Mouse (Mus musculus) lung, embryonic 16.5 days (tissue): ENCODE results near the gene Rtl5. TPM values are rescaled to one million over a fixed set of nuclear protein-coding genes. Genes with fewer than 3 reads are reported as not detected.

Source experiments
- ATAC-seq: fragments of 200-750 bp; cut with Nextera tagmentation; 2 replicates; pipeline ENCODE4 v1.8.0; 2017; ENCODE audit warnings: low read depth, mild to moderate bottlenecking, moderate library complexity
- H3K27ac ChIP-seq: fragments of 300-500 bp; sonication (generic); 2 replicates; pipeline ENCODE4 v1.5.1; 2014; ENCODE audit warnings: mild to moderate bottlenecking, control low read depth, low read length
- H3K27me3 ChIP-seq: fragments of 300-500 bp; sonication (generic); 2 replicates; pipeline ENCODE4 v1.6.1; 2014; ENCODE audit warnings: low read depth, low read length, mixed read lengths; ENCODE audit not compliant: control insufficient read depth, insufficient read depth
- H3K36me3 ChIP-seq: fragments of 300-500 bp; sonication (generic); 2 replicates; pipeline ENCODE4 v1.6.1; 2014; ENCODE audit warnings: low read length; ENCODE audit not compliant: control insufficient read depth, insufficient read depth
- H3K4me1 ChIP-seq: fragments of 300-500 bp; sonication (generic); replicated peaks from 2 replicates; pipeline ENCODE4 v1.6.1; 2014; ENCODE audit warnings: low read length, mixed read lengths; ENCODE audit not compliant: control insufficient read depth, insufficient read depth
- H3K4me2 ChIP-seq: fragments of 300-500 bp; sonication (generic); 2 replicates; pipeline ENCODE4 v1.6.1; 2014; ENCODE audit warnings: low read depth, low read length, control low read depth
- H3K4me3 ChIP-seq: fragments of 300-500 bp; sonication (generic); 2 replicates; pipeline ENCODE4 v1.5.1; 2014; ENCODE audit warnings: mild to moderate bottlenecking, low read length, control low read depth
- H3K9ac ChIP-seq: fragments of 300-500 bp; sonication (generic); 2 replicates; pipeline ENCODE4 v1.6.1; 2014; ENCODE audit warnings: low read length, control low read depth
- H3K9me3 ChIP-seq: fragments of 300-500 bp; sonication (generic); 2 replicates; pipeline ENCODE4 v1.6.1; 2016; ENCODE audit warnings: low read length; ENCODE audit not compliant: control insufficient read depth
- WGBS: fragments of 180-500 bp; shearing (Covaris S2); extraction: QIAGEN DNeasy Blood & Tissue Kit; methylation state at CpG from one replicate; pipeline ENCODE4 v1.1.7; 2014; 5-methylcytosine and 5-hydroxymethylcytosine counted together
- polyA plus RNA-seq: library from polyadenylated mRNA; unstranded; fragments of >200 nt; fragmentation: Nextera tagmentation; extraction: Ambion mirVana; gene quantifications from 2 replicates; pipeline ENCODE4 v1.2.1, GENCODE M21; 2015

Rtl5 gene
- polyA plus RNA-seq, 1 experiment from 2014 or later = 1.8 TPM

DNA sequence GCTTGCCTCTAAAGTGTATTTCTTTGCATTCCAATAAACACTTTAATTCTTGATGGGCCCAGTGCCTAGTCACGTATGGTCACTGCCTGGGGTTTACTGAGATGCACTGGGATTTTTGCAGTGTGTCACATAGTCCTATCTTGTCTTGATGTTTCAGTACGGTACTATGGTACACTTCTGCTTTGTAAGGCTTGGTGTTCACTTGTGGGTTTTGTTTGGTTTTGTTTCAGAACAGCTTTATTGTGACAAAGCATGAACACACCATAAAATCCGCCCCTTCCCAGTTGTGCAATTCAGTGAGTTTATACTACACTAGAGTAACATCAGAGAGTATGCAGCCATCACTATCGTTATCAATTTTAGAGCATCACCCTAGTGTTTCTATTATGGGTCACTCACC lies 17.1 kb downstream of the Rtl5 start:
- no peaks in the 10 kb centered on the region for H3K9me3 ChIP-seq
- WGBS = 77% methylated on average over 4 of the region's 4 CpGs
- H3K4me1 ChIP-seq = no peaks in the 10 kb centered on the region
- H3K9ac ChIP-seq = no peak overlapping the region
- H3K4me2 ChIP-seq = no peak overlapping the region
- no peaks in the 10 kb centered on the region for H3K36me3 ChIP-seq
- no peaks in the 10 kb centered on the region for H3K27me3 ChIP-seq
- H3K27ac ChIP-seq = no peak overlapping the region
- ATAC-seq = no peak
- no peak overlapping the region for H3K4me3 ChIP-seq

DNA sequence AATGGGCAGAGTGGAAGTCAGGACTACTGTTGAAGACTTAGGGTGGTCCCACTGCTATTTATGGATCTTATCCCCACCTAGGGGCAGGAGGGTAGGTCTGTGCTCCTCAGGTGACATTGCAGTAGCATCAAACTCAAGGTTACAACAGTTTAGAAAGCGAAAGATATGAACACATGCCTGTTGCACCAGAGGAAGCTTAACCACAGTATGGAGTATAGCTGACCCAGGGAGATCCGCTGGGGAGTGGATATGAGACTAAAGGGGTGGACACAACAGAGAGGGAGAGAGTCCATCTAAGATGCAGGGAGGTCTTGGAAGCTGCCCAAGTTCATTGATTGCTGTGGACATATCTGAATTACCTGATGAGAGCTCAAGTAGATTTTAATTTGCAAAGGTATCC lies 17.7 kb downstream of the Rtl5 start:
- Histone ChIP-seq H3K9me3 (no peaks in the 10 kb centered on the region), H3K4me3 (no peak overlapping the region), H3K27ac (no peak overlapping the region), H3K9ac (no peak overlapping the region), H3K36me3 (no peaks in the 10 kb centered on the region), H3K4me2 (no peak overlapping the region), H3K27me3 (no peaks in the 10 kb centered on the region), H3K4me1 (no peaks in the 10 kb centered on the region)
- WGBS = 83% methylated on average over 2 of the region's 2 CpGs
- no peak for ATAC-seq

- no peaks in the 10 kb centered on the region for H3K9me3 ChIP-seq
- no peaks in the 10 kb centered on the region for H3K36me3 ChIP-seq
- no peak overlapping the region for H3K9ac ChIP-seq
- no peaks in the 10 kb centered on the region for H3K27me3 ChIP-seq
- WGBS = 59% methylated on average over 4 of the region's 4 CpGs
- ATAC-seq = no peak
- H3K27ac ChIP-seq = no peak overlapping the region
- H3K4me1 ChIP-seq = no peaks in the 10 kb centered on the region
- no peak overlapping the region for H3K4me3 ChIP-seq
- H3K4me2 ChIP-seq = no peak overlapping the region
These were observed 19.9 kb downstream of the Rtl5 start for GRCm38 (mm10) chrX:102051225-102051624.

- Histone ChIP-seq H3K4me3 (no peak overlapping the region), H3K4me1 (no peaks in the 10 kb centered on the region), H3K27ac (no peak overlapping the region), H3K36me3 (no peaks in the 10 kb centered on the region), H3K27me3 (no peaks in the 10 kb centered on the region), H3K9me3 (no peaks in the 10 kb centered on the region), H3K9ac (no peak overlapping the region), H3K4me2 (no peak overlapping the region)
- ATAC-seq = no peak
- 69% methylated on average over 6 of the region's 6 CpGs for WGBS
These were observed 20.6 kb downstream of the Rtl5 start for GRCm38 (mm10) chrX:102050552-102050951.

DNA sequence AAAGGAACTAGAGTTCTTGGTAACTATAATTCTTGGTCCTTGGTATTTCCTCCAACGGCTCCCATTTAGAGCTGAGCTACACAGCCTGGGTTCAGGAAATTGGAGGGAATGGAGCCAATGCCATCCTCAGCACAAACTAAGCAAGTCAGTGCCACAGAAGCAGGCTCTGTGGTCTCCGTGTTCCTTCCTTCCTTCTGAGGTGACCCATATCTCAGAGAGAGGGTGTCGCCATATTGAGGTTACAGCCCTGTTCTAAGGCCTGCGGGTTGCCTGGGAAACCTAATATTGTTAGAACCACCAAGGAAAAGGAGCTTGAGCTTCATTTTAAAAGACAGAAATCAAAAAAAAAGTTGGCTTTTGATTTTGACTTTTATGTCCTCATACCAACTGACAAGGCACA lies 28.7 kb downstream of the Rtl5 start:
- Histone ChIP-seq H3K4me3 (no peak overlapping the region), H3K27ac (no peak overlapping the region), H3K9me3 (no peaks in the 10 kb centered on the region), H3K9ac (no peak overlapping the region), H3K36me3 (no peaks in the 10 kb centered on the region), H3K27me3 (no peaks in the 10 kb centered on the region), H3K4me1 (no peaks in the 10 kb centered on the region), H3K4me2 (no peak overlapping the region)
- no peak for ATAC-seq
- 74% methylated on average over 4 of the region's 4 CpGs for WGBS

DNA sequence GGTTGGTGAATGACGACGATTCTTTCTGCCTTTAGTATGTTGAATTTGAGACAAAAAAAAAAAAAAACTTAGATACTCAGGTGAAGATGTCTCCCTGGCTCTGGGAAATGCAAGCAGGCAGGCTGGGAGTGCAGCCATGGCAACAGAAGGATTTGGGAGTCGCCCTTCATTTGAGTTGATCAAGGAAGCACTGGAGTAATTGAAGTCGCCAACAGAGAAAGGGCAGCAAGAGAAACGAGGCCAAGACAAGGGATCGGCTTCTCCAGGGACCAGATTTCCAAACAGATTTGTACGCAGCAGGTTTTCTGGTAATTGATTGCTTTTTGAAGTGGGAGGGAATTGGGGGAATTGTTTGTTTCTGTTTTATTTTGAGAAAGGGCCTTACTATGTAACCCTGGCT lies 29.5 kb downstream of the Rtl5 start:
- no peaks in the 10 kb centered on the region for H3K4me1 ChIP-seq
- no peak overlapping the region for H3K9ac ChIP-seq
- no peaks in the 10 kb centered on the region for H3K9me3 ChIP-seq
- no peaks in the 10 kb centered on the region for H3K27me3 ChIP-seq
- no peaks in the 10 kb centered on the region for H3K36me3 ChIP-seq
- no peak overlapping the region for H3K27ac ChIP-seq
- no peak overlapping the region for H3K4me2 ChIP-seq
- no peak for ATAC-seq
- WGBS = 64% methylated on average over 7 of the region's 7 CpGs
- H3K4me3 ChIP-seq = no peak overlapping the region

- ATAC-seq = 0 out of 2 replicates have a peak, but pooled peaks have one; percentile 26
- H3K4me1 ChIP-seq = no peaks in the 10 kb centered on the region
- H3K9ac ChIP-seq = no peak overlapping the region
- H3K9me3 ChIP-seq = no peaks in the 10 kb centered on the region
- H3K4me2 ChIP-seq = no peak overlapping the region
- no peak overlapping the region for H3K27ac ChIP-seq
- H3K27me3 ChIP-seq = no peaks in the 10 kb centered on the region
- no peaks in the 10 kb centered on the region for H3K36me3 ChIP-seq
- WGBS = 55% methylated on average over 2 of the region's 2 CpGs
- no peak overlapping the region for H3K4me3 ChIP-seq
These were observed 33.6 kb downstream of the Rtl5 start for GRCm38 (mm10) chrX:102037506-102037905.

GRCm38 (mm10) chrX:102036866-102037361 lies 34.2 kb downstream of the Rtl5 start:
- H3K4me1 ChIP-seq = no peaks in the 10 kb centered on the region
- no peak overlapping the region for H3K4me3 ChIP-seq
- H3K27me3 ChIP-seq = no peaks in the 10 kb centered on the region
- no peak overlapping the region for H3K4me2 ChIP-seq
- H3K9me3 ChIP-seq = no peaks in the 10 kb centered on the region
- 77% methylated on average over 3 of the region's 3 CpGs for WGBS
- no peaks in the 10 kb centered on the region for H3K36me3 ChIP-seq
- ATAC-seq = 0 out of 2 replicates have a peak, but pooled peaks have one; percentile 34
- no peak overlapping the region for H3K9ac ChIP-seq
- no peak overlapping the region for H3K27ac ChIP-seq

DNA sequence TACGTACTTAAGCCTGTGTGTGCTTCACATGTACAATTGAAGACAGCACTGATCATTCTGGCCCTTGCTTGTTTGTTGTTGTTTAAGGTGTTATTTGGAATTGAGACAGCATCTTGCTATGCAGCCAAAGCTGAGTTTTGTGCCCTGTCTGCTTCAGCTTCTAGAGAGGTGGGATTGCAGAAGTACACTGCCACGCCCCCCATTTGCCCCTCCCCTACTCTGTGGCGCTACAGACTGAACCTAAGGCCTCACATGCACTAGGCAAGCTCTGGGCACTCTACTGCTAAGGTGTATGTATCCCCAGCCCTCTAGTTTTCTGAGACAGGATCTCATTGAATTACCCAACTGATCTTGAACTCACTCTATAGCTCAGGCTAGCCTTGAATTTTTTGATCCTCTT lies 35.4 kb downstream of the Rtl5 start:
- Histone ChIP-seq H3K27ac (no peak overlapping the region), H3K4me2 (no peak overlapping the region), H3K27me3 (no peaks in the 10 kb centered on the region), H3K36me3 (no peaks in the 10 kb centered on the region), H3K9ac (no peak overlapping the region), H3K9me3 (no peaks in the 10 kb centered on the region), H3K4me1 (no peaks in the 10 kb centered on the region), H3K4me3 (no peak overlapping the region)
- 45% methylated on average over 3 of the region's 3 CpGs for WGBS
- no peak for ATAC-seq

DNA sequence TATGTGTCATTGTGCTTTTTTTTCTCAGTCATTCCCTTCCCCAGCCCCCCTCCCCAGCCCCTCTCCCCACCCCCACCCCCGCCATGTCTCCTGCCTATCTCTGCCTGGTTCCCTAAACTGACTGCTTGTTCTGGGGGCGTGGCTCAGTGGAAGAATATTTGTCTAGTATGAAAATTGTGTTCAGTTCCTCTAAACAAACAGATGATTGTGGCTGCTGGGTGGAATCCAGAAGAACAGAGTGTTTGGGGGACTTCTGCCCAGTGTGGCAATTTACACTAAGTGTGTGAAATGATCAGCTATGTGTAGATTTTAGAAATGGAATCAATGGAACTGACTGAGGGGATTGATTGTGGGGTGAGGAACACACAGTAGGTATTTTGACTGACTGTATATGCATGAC lies 37.5 kb downstream of the Rtl5 start:
- no peaks in the 10 kb centered on the region for H3K36me3 ChIP-seq
- no peaks in the 10 kb centered on the region for H3K9me3 ChIP-seq
- no peak overlapping the region for H3K4me3 ChIP-seq
- WGBS = 64% methylated on average over 2 of the region's 2 CpGs
- H3K4me1 ChIP-seq = no peaks in the 10 kb centered on the region
- no peak overlapping the region for H3K27ac ChIP-seq
- H3K9ac ChIP-seq = no peak overlapping the region
- no peak overlapping the region for H3K4me2 ChIP-seq
- H3K27me3 ChIP-seq = no peaks in the 10 kb centered on the region
- ATAC-seq = no peak
